Mouse (Mus musculus): ENCODE measurements around the gene Adam15.
A peak's percentile ranks its signal among the peaks of the same experiment; 100 is the strongest.

The Adam15 gene

DNA sequence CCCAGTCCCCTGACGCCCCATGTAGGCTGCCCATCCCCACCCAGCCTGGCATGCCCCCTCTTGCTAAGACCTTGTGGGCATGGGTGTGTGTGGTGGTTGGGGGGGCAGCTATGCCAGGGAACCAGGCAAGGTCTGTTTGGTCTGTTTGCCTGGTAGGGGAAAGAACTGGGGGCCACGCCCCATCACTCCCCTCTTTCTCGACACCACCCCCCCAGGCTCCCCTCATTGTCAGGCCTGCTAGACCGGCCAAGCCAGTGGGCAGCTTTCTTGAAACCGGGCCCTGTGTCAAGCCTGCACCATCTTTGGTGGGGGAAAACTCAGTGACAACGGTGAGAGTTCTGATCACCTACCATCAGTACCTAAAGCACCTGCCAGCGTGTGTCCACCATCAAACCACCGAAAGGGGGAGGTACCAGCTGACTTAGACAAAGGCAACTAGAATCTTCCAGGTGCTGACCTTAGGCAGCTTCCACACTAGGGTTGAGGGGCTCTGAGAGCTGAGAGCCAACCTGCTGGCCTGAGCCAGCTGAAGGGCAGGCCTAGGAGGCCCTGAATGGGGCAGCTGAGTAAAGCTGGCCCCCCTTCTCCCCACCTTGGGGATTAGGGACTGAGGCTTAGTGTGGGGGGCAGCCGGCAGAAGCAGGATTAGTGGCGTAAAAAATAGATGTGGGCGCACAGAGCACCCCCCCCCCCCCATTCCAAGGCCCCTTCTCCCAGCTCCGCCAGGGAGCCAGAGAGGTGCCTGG lies 34.7 kb upstream of the Adam15 start:
- ATAC-seq (ENCODE audit: insufficient number of reproducible peaks, low FRiP score, low TSS enrichment) = no peak

DNA sequence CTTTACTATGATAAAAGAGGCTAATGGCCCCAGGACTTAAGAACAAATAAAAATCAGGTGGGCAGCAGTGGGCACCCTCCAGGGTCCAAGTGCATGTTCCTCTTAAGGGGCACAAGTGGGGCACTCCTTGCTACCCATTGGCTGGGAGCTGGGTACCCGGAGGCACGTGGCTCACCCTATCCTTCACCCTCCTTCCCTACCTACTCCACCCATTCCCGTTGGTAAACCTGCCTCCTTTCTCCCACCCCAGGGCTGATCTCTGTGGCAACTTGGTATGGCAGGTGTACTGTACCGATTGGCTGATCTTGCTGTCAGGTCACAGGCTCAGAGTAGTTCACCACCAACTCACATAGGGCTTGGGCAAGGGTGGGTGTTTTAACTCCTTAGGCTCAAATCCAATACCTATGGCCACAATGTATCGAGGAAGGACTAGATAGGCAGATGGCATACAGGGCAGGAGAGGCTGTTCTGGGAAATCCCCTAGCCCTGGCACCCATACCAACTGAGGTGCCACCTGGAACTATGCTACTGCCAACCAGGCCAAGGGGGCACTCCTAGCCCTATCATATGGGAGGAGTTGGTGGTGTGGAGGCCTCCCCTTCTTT lies 34.0 kb upstream of the Adam15 start:
- ATAC-seq (ENCODE audit: insufficient number of reproducible peaks, low FRiP score, low TSS enrichment) = no peak

DNA sequence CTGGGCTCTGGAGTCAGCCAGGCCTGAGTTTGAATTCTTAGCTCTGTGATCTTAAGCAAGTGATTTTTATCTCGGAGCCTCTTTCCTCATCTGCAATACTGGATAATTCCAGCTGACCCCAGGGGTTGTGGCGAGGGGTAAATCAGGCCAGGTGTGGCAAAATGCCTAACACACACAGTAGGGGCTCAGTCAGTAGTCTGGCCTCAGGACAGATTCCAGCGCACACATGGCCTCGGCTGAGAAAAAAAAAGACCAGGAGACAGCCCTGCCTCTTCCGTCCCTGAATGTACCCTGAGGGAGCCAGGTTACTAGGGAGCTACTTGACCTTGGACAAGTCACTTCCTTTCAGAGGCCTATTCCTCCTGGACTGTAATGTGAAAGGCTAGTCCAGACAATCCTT lies 33.2 kb upstream of the Adam15 start:
- ATAC-seq (ENCODE audit: insufficient number of reproducible peaks, low FRiP score, low TSS enrichment) = no peak

DNA sequence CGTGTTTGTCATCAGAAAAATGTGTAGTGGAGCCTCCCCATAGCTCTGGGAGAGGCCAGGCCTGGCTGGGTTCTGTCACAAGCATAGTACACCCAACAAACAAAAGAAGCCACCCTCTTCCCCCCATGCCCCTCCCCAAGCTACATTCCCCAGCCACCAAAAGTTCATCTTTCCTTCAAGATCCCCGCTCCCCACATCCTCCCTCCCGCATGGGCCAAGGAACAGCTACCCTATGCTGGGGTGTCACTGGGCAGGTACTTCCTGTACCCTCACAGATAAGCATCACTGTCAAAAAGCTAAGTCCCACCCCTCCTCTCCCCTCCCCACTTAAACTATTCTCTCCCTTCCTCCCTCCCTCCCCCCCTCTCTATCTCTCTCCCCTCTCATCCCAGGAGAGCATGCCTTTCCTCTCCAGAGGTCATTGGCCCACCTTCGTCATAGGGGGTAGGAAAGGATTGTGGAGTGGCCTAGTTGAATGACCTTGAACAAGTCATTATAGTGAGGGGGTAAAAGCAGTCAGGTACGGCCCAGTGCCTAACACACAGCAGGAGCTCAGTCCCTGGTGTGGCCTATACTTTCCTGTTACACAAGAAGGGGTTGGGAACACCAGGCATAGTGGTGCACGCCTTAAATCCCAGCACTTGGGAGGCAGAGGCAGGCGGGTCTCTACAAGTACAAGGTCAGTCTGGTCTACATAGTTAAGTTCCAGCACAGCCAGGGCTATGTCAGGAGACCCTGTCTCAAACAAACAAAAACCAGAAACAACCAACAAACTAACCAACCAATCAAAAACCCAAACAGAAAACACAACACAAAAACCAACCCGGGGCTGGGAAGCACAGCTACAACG lies 32.5 kb upstream of the Adam15 start:
- no peak for ATAC-seq (ENCODE audit: insufficient number of reproducible peaks, low FRiP score, low TSS enrichment)

DNA sequence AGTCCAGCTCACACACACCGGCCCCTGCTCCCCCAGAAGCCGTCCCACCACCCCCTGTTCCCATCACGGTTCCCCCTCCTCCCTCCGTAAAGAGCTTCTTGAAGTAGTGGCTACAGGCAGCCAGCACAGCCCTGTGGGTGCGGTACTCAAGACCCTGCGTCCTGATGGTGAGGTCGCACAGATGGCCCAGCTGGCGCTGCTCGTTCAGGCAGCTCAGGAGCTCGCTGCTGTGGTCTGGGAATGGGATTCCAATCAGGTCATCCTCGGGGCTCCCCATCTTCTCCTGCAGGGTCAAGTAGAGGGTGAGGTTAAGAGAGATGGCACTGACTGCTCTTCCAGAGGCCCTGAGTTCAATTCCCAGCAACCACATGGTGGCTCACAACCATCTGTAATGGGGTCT lies 31.4 kb upstream of the Adam15 start:
- no peak for ATAC-seq (ENCODE audit: insufficient number of reproducible peaks, low FRiP score, low TSS enrichment)

DNA sequence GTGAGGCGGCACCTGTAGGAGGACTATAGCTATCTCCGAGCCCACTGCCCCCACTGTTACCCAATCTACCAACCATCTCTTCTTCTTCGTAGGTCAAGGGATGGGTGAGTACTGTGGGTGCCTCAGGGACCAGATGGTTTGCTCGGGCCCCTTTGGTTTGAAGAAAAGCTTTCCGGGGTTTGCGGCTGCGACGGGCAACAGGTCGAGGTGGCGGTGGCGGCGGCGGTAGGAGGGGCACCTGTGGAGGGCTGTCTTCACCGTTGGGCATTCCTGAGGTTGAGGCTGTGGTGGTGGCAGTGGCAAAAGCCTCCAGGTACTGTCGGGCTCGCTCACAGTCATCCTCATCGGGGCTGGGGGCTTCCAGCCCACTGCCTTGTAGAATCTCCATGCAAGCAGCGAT lies 30.9 kb upstream of the Adam15 start:
- no peak for ATAC-seq (ENCODE audit: insufficient number of reproducible peaks, low FRiP score, low TSS enrichment)

DNA sequence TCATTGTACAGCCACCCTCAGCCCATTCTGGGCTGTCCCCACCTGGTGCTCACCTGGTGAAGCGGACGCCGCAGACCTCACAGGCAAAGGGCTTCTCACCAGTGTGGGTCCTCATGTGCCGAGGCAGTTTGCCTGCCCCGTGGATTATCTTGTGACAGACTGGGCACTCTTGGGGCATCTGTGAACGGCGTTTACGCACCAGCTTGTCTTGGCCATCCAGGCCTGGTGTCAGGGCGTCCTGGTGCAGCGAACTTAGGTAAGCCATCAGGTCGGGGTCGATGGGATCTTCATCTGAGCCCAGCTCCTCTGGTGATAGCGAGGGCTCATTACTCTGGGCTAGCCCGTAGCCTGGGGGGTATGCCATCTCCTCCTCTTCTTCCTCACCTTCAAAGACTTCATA lies 30.5 kb upstream of the Adam15 start:
- no peak for ATAC-seq (ENCODE audit: insufficient number of reproducible peaks, low FRiP score, low TSS enrichment)

DNA sequence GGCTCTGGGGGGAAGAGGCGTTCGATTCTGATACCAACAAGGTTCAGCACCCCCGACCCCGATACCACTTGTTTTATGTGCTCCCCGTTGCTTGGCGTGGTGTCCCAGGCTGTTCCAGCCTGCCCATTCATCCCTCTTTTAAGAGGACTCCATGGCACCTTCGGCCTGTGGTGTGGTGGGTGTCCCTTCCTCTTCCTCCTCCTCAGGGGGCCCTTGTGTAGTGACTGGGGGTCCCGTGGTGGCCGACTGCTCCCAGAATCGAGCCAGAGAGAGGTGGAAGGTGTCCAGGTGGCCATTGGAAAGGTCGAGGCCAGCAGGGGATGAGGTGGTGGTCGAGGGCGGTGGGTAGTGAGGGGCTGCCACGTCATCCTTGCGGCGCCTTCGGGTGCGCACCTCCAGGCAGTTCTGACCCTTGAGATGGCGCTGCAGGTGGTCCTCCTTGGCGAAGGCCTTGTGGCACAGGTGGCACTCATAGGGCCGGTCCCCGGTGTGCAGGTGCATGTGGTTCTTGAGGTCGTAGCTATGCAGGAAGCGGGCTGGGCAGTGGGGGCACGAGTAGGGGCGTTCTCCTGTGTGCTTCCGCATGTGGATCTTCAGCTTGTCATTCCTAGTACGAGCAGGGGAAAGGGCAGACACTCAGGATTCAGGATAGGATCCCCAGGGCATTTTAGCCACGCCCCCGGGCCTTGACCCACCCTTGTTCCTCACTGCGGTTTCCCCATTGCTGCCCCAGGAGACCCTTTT lies 29.8 kb upstream of the Adam15 start:
- ATAC-seq (ENCODE audit: insufficient number of reproducible peaks, low FRiP score, low TSS enrichment) = no peak

DNA sequence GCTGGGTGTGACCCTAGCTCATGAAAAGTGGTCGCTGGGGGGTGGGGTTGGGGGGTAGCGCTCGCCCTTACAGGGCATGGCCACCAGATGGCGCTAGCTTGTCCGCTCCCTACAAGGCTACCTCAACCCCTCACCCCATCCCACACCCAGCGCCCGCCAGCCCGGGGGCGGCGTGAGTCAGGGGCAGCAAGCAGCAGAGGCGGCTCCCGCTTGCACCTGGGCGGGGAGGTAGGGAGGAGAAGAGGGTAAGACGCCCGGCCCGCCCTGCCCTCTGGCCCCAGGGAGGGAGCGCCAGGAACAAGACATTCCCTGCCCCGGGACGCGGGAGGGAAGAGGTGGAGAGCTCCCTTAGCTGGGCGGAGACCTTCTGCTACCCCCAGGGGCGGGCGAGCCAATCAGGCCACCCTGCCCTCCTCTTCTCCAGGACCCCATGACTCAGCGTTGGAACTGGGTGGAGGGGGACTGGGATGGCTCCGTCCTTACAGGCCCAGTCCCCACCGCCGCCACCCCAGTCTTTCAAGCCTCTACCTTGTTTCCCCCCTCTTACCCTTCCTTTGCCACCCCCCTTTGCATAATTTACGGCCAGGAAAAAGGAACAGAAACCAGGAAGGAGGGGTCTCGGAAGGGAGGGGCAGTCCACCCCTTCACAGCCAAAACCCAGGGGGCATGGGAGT lies 28.7 kb upstream of the Adam15 start:
- peak; percentile 46 for ATAC-seq (ENCODE audit: insufficient number of reproducible peaks, low FRiP score, low TSS enrichment)

DNA sequence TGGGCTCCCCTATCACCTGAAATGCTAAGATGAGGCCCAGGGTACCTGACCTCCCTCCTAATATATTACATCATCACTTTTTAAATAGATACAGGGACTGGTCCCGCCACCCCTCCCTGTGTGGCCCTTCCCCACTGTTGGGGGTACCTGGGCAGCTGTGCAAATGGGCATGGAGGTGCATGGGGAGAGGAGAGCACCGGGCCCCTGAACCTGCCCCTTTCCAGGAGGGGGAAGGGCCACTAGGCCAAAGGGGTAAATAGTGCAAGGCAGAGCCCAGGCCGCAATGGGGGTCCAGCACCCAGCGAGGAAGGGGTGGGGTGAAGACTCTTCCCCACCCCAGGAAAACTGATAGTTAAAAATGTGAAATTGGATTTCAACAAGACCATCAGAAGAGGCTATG lies 28.0 kb upstream of the Adam15 start:
- no peak for ATAC-seq (ENCODE audit: insufficient number of reproducible peaks, low FRiP score, low TSS enrichment)

DNA sequence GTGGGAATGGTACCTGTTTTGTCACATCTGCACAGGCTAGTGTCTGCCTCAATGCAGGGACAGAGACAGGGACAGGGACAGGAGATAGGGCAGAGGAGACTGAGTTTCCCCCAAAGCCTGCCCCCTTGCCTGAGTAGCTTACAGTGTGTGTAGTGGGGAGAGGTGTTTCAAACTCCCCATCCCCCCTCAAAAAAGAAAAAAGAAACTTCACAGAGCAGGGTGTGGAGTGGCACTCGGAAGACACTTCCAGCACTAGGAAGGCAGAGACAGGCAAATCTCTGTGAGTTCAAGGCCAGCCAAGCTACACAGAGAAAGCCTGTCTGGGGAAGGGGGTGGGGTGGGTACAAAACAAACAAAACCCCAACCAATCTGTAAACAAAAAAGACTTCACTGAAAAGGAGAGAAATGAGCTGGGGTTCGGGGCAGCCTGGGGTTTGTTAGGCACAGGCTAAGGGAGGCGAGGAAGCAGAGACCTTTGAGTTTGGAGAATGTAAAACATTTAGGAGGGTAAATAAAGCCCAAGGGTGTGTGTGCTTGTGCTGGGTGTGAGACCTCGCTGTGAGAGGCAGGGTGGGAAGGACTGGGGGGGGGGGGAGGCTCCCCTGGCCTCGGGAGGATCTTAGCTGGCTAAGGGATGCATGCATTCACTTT lies 23.9 kb upstream of the Adam15 start:
- ATAC-seq (ENCODE audit: insufficient number of reproducible peaks, low FRiP score, low TSS enrichment) = no peak

DNA sequence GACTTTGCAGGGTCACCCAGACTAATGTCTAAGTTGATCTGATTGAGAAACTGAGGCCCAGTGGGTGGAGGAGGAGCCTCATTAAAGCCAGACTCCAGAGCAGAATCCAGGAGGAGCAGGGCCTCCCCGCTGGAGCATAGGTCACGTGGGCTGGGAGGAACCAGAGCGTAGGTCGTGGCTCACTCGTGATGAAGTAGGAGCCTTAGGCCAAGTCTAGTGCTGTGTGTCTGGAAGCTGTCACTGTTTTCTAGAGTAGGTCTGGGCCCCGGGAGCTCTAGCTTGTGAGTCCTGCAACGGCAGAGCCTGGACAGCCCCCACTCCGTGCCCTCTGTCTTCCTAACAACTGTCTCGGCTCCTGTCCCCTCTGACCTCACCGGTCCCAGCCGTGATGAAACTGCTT lies 17.5 kb upstream of the Adam15 start:
- no peak for ATAC-seq (ENCODE audit: insufficient number of reproducible peaks, low FRiP score, low TSS enrichment)

DNA sequence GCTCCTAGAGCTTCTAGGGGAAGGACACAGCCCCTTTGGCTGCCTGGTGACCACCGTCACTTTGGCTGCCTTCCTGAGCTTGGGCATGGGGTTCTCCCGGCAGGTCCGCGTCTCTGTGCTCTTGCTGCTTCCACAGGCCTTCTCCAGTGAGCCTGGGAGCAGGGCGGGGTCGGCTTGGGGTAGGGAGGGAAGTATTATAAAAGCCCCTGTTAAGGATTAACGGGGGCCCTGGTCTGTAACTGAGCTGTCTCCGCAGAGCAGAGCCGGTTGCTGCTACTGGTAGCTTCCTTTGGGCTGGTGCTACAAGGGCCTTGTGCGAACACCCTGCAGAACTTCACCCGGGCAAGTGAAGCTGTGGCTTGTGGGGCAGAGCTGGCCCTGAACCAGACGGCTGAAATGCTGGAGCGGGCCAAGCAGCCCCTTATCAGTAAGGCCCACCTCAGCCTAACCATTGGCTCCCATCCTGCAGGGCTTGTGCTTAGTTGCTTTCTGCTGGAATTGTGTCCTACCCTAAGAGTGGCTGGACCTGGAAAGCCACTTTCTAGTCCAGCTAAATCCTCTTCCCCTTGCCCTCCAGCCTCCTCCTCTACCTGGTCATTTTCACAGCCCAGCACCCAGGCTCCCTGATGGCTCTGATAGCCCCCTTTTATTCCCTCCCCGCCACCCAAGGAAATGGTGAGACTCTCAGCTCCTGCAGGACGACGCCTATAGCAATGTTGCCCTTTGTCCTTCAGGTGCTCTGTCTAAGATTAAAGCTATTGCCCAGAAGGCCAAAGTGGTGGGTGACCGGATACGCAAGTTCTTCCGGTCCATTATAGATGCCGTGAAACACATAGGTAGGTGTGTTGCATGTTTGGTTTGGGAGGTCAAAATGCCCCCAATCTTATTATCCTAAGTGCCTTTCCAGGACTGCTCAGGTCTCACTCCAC lies 16.0 kb upstream of the Adam15 start:
- no peak for ATAC-seq (ENCODE audit: insufficient number of reproducible peaks, low FRiP score, low TSS enrichment)

DNA sequence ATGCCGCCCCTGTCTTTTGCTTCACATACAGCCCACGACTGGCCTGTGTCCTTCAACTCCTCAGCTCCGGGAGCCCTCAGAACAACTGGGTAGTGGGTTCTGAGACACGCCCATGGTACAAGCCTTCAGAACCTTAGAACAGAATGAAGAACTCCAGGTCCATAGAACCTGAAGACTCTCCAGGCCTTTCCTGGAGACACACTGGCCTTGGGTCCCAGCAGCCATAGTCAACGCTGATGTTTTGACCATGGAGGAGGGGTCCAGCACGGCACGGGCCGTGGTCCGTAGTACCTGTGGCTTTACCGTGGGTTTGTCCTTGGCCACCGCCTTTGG lies 15.3 kb upstream of the Adam15 start, which contains the start of gene Dcst1:
Gene Dcst1 (minus strand): TSS at position 101 of the 333 bp plus-strand sequence.
- ATAC-seq (ENCODE audit: insufficient number of reproducible peaks, low FRiP score, low TSS enrichment) = no peak

DNA sequence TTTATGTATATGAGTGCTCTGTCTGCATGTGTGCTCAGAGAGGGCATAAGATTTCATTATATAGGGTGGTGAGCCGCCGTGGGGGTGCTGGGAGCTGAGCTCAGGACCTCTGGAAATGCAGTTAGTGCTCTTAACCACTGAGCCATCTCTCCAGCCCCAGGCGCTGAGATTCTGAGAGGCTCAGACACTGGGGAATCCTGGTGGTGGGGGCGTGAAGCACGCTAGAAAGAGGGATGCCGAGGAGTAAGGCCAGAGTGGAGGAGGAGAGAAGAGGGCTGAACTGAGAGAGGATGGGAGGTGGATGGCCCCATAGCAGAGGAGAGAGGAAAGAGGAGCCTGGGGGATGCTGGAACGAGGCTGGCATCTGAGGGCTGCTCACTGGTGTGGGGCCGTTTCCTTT lies 14.8 kb upstream of the Adam15 start:
- ATAC-seq (ENCODE audit: insufficient number of reproducible peaks, low FRiP score, low TSS enrichment) = no peak

DNA sequence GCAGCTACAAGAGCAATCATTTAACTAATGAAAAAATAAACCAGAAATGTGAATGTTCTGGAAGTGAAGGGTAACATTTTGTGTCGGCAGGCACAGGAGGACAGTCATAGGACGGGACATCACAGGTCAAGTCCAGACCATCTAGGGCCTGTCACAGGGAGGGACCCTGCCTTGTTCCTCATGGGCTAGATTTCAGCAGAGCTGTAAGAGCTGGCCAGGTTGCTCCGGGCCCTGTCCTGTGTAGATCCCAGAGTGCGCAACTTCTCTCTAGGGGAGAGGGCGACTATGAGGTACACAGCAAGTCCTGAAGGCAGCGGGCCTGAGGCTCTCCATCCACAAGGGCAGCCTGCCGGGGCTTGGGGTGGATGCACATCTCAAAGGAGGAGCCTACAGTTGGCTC lies 11.9 kb upstream of the Adam15 start, which contains the start of gene Dcst2:
Gene Dcst2 (plus strand): TSS at position 301 of the 400 bp plus-strand sequence.
- ATAC-seq (ENCODE audit: insufficient number of reproducible peaks, low FRiP score, low TSS enrichment) = no peak

DNA sequence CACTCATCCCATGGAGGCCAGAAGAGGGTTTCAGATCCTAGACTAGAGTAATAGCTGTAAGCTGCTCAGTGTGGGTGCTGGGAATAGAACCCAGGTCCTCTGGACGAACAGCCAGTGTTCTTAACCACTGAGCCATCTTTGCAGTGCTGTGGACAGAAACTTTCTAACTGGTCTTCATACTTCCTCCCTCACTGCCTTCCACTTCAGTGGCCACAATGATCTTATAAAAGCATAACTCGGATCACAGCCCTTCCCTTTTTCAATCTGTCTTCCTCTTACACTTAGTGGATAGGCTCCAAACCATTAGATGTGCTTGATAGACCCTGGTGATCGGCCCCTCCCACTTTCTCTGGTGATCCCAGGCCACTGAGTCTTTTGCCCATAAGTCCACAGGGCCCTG lies 10.4 kb upstream of the Adam15 start:
- ATAC-seq (ENCODE audit: insufficient number of reproducible peaks, low FRiP score, low TSS enrichment) = no peak

DNA sequence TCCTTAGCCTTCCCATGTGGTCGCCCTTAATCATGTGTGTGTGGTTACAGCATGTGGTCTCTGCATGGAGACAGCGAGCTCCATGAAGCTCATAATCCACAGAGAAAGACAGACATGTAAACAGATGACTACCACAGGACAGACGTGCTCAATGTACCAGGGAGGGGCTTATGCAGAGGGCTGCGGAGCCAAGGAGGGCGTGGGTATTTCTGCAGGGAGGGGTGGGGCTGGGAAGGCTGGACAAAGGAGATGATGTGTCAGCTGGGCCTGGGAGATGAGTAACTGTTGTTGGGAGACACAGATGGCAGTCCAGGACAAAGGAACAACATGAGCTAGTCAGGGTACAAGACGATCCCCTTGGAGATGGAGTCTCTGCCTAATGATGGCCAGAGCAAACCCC lies 9.8 kb upstream of the Adam15 start:
- ATAC-seq (ENCODE audit: insufficient number of reproducible peaks, low FRiP score, low TSS enrichment) = no peak

DNA sequence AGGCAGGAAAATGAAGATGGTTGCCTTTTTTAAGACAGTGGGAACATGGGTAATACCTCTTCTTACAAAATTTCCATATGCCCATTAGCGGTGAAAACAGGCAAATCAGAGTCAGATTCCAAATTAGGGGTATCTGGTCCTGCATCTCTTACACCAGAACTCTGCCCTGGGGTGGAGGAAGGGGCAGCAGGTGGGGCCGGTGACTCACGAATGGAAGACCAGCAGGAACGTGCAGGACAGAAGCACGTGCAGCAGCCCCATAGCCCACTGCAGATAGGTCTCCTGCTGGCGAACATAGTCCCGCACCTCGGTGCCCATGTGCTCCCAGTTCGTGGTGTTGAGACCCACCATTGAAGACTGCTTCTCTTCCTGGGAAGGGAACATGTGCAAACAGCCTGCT lies 6.2 kb upstream of the Adam15 start:
- no peak for ATAC-seq (ENCODE audit: insufficient number of reproducible peaks, low FRiP score, low TSS enrichment)

All from cerebellum, adult (tissue).